Mouse (Mus musculus) heart, embryonic 16.5 days (tissue): ENCODE measurements around the gene Scarb1. TPM values are rescaled to one million over a fixed set of nuclear protein-coding genes. Genes with fewer than 3 reads are reported as not detected.
A peak's percentile ranks its signal among the peaks of the same experiment; 100 is the strongest.

Source experiments
- ATAC-seq: fragments of 200-750 bp; cut with Nextera tagmentation; replicated peaks from 2 replicates; pipeline ENCODE4 v1.8.0; 2017; ENCODE audit warnings: moderate number of reproducible peaks; ENCODE audit not compliant: insufficient read depth, low FRiP score; ENCODE audit errors: extremely low read depth
- H3K27ac ChIP-seq: fragments of 300-500 bp; sonication (generic); 2 replicates; pipeline ENCODE4 v1.5.1; 2014; ENCODE audit warnings: mild to moderate bottlenecking, low read length, control low read depth, moderate library complexity
- H3K27me3 ChIP-seq: fragments of 300-500 bp; sonication (generic); 2 replicates; pipeline ENCODE4 v1.6.1; 2014; ENCODE audit warnings: low read length, mixed read lengths; ENCODE audit not compliant: control insufficient read depth, insufficient read depth
- H3K36me3 ChIP-seq: fragments of 300-500 bp; sonication (generic); 2 replicates; pipeline ENCODE4 v1.6.1; 2014; ENCODE audit not compliant: control insufficient read depth, insufficient read depth
- H3K4me1 ChIP-seq: fragments of 300-500 bp; sonication (generic); 2 replicates; pipeline ENCODE4 v1.6.1; 2014; ENCODE audit warnings: low read length, mixed read lengths; ENCODE audit not compliant: control insufficient read depth, insufficient read depth
- H3K4me2 ChIP-seq: fragments of 300-500 bp; sonication (generic); 2 replicates; pipeline ENCODE4 v1.6.1; 2014; ENCODE audit warnings: low read depth, mild to moderate bottlenecking, control low read depth, low read length
- H3K4me3 ChIP-seq: fragments of 300-500 bp; sonication (generic); 2 replicates; pipeline ENCODE4 v1.5.1; 2014; ENCODE audit warnings: mild to moderate bottlenecking, control low read depth, low read length
- H3K9ac ChIP-seq: fragments of 300-500 bp; sonication (generic); 2 replicates; pipeline ENCODE4 v1.6.1; 2014; ENCODE audit warnings: low read length, control low read depth
- H3K9me3 ChIP-seq: fragments of 300-500 bp; sonication (generic); replicated peaks from 2 replicates; pipeline ENCODE4 v1.6.1; 2016; ENCODE audit warnings: low read length; ENCODE audit not compliant: control insufficient read depth
- WGBS: fragments of 180-500 bp; shearing (Covaris S2); extraction: QIAGEN DNeasy Blood & Tissue Kit; methylation state at CpG from one replicate; pipeline ENCODE4 v1.1.7; 2014; 5-methylcytosine and 5-hydroxymethylcytosine counted together
- polyA plus RNA-seq: library from polyadenylated mRNA; unstranded; fragments of >200 nt; fragmentation: Nextera tagmentation; extraction: Ambion mirVana; gene quantifications from 2 replicates; pipeline ENCODE4 v1.2.1, GENCODE M21; 2015

Gene Scarb1
- polyA plus RNA-seq, 1 experiment from 2014 or later = 75.5 TPM

DNA sequence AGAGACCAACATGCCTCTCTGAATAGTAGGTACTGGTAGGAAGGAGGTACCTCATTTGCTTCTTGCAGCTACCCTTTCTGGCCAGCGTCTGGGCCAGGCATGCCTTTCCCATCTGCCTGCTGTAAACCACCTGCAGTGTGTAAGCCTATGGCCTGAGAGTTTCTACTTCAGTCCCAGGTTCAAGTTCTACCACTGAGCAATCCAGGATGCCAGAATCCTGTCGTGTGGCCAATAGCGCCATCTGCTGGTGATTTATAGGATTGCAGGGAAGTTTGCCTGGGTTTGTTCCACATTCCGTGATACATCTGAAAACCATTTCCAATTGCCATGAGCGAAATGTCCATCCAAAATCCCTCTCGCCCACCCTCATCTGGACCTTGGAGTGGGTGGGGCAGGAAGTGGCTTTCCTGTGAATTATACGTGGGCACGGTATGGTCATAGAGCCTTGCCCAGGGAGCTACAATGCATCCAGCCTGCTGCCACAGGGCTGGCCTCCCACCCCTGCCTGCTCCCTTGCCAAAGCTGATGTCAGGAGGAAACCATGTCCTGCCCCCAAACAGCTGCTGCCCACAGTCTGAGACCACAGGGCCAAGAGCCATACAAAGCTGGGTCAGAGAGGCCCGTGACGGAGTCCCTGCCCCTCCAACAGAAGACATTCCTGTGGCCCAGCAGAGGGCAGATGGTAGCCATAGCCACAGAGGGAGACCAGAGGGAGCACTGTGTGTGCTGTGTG lies 72.7 kb downstream of the Scarb1 start:
- Histone ChIP-seq H3K9ac (no peak overlapping the region), H3K27me3 (no peaks in the 10 kb centered on the region), H3K4me3 (no peak overlapping the region; the same call in 1 of the 2 replicates), H3K4me2 (peak overlapping the region; percentile 53), H3K9me3 (no peaks in the 10 kb centered on the region), H3K27ac (no peak overlapping the region; the same call in 1 of the 2 replicates), H3K4me1 (peaks cover 45% of the 10 kb centered on the region), H3K36me3 (no peaks in the 10 kb centered on the region)
- 15% methylated on average over 10 of the region's 10 CpGs for WGBS
- ATAC-seq = 0 out of 2 replicates have a peak, but pooled peaks have one; percentile 15

DNA sequence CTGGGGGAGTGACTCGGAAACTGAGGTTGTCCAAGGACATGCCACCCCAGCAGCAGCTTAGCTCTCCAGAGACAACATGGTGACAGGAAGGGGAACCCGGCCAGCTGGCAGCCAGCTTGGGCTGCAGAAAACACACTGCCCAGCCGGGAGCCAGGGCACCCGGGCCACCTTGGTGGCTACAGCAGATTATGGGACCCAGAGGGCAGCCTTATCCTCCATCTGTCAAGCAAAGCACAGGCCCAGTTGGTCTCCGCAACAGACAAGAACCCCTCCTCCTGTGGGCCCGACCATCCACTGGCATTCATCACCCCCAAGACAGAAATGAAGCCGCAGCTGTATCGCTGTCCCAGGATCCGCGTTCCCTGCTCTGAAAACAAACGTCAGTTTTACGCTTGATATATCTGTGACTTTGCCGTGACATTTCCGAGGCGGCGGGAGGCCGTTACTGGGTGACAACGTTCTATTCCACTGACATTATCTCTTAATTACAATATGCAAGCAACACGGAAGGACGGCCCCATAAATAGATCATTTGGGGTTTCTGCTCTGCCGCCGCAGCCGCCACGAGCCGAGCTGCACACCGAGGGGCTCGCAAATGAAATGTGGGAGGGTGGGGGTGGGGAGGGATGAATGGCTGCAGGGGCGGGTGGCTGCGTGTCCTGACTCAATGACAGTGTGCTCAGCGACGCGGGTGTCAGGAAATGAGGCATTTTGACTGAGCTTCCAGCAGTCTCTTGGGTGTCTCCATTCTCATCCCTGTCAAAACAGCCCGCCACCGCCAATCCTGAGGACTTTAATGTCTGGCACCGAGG lies 73.5 kb downstream of the Scarb1 start:
- Histone ChIP-seq H3K9me3 (no peaks in the 10 kb centered on the region), H3K4me3 (peak overlapping the region; percentile 30), H3K27ac (peak overlapping the region; percentile 76), H3K27me3 (no peaks in the 10 kb centered on the region; the same call in 1 of the 2 replicates), H3K9ac (peak overlapping the region; percentile 8; the same call in 1 of the 2 replicates), H3K4me2 (peak overlapping the region; percentile 53), H3K36me3 (no peaks in the 10 kb centered on the region), H3K4me1 (peaks cover 45% of the 10 kb centered on the region)
- WGBS = 18% methylated on average over 35 of the region's 35 CpGs
- ATAC-seq = peak; percentile 18; the same call in 1 of the 2 replicates

DNA sequence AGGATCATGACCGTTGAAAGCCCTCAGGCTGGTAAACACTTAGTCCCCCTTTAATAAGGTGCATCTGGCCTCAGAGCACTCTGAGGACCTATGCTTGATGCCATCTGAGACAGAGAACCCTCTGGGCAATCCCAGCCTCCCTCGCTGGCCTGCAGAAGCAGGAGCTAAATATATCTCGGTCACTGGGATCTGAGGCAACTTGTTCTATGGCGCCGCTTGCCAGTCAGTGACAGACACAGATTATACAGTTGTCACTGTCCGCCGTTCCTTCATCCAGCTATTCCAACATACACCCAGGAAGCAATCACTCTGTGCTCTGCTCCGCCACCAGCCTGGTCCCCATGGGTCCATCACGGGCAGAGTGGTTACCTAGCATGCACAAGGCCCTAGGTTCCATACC lies 74.8 kb downstream of the Scarb1 start:
- Histone ChIP-seq H3K4me3 (no peak overlapping the region), H3K9me3 (no peaks in the 10 kb centered on the region), H3K9ac (no peak overlapping the region), H3K4me1 (peaks cover 40% of the 10 kb centered on the region), H3K27ac (peak overlapping the region; percentile 4; the same call in 1 of the 2 replicates), H3K36me3 (no peaks in the 10 kb centered on the region), H3K27me3 (no peaks in the 10 kb centered on the region; the same call in 1 of the 2 replicates), H3K4me2 (no peak overlapping the region)
- WGBS = 50% methylated on average over 9 of the region's 9 CpGs
- ATAC-seq = no peak

DNA sequence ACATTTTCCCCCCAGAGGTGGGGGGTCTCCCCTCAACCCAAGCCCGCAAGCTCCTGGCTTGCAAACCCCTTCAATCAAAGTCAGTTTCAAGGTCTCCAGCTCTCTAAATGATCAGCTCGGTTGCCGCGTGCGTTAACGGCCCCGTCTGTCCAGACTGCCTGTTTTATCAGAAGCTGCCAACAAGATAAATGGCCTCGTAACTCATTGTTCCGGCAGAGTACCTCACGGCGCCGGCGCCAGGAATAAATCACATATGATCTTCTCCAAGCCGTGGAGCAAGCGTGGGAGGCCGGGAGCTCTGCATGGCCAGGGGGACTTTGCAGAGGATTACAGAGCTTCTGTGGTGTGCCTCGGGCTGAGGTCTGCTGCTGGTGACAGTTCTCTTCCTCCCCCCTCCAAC lies 76.2 kb downstream of the Scarb1 start:
- no peaks in the 10 kb centered on the region for H3K9me3 ChIP-seq
- H3K36me3 ChIP-seq = no peaks in the 10 kb centered on the region
- H3K27ac ChIP-seq = peak overlapping the region; percentile 55
- no peak for ATAC-seq
- WGBS = 12% methylated on average over 17 of the region's 17 CpGs
- H3K4me1 ChIP-seq = peaks cover 36% of the 10 kb centered on the region
- no peaks in the 10 kb centered on the region; the same call in 1 of the 2 replicates for H3K27me3 ChIP-seq
- no peak overlapping the region for H3K4me3 ChIP-seq
- peak overlapping the region; percentile 49 for H3K9ac ChIP-seq
- H3K4me2 ChIP-seq = peak overlapping the region; percentile 26

DNA sequence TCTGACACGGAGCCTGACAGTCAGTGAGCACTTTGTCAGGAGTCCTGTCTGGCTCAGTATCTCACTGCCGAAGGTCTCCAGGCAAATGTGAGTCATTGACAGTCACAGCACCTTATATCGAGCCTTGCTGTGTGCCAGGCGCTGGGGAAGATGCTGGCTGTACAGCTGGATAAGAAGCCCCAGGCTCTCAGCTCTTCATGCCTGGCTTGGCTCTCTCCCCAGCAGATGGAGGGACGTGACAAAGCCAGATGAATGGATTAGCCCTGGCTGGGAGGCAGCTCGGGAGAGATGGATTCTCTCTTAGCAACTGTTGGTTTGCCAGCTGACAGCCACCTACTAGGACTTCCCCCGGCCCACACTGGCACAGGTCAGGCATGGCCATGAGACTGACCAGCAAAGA lies 78.3 kb downstream of the Scarb1 start:
- H3K9ac ChIP-seq = no peak overlapping the region
- no peak overlapping the region for H3K27ac ChIP-seq

DNA sequence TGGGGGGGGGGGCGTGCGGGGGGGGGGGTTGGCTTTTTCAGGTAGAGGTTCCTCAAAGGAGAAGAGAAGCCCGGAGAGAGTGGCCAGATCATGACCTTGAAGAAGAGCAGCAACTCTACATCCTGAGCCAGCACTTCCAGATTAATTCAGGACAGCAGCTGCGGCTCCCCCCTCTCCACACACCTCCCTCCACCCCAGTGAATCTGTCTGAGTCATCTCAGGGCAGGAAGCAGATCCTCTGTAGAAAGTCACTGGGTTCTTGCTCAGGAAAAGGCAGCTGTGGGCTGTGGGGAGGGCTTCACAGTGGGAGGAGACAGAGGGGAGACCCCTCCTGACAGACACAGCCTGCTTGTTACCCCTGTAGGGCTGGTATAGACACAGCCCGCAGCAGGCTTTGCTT lies 87.0 kb downstream of the Scarb1 start:
- H3K4me2 ChIP-seq = no peak overlapping the region
- no peak overlapping the region for H3K4me3 ChIP-seq
- no peak overlapping the region for H3K27ac ChIP-seq
- H3K9me3 ChIP-seq = peaks cover 5% of the 10 kb centered on the region
- H3K9ac ChIP-seq = no peak overlapping the region
- ATAC-seq = no peak
- WGBS = 48% methylated on average over 5 of the region's 5 CpGs
- no peaks in the 10 kb centered on the region for H3K36me3 ChIP-seq
- peaks cover 5% of the 10 kb centered on the region for H3K4me1 ChIP-seq
- H3K27me3 ChIP-seq = no peaks in the 10 kb centered on the region

More for the DNA sequence above, 78.3 kb downstream of the Scarb1 start:
- H3K4me3 ChIP-seq = no peak overlapping the region
- H3K4me1 ChIP-seq = peaks cover 25% of the 10 kb centered on the region
- H3K4me2 ChIP-seq = no peak overlapping the region
- WGBS = 38% methylated on average over 7 of the region's 7 CpGs
- no peaks in the 10 kb centered on the region for H3K36me3 ChIP-seq
- no peak for ATAC-seq
- no peaks in the 10 kb centered on the region for H3K9me3 ChIP-seq
- no peaks in the 10 kb centered on the region; the same call in 1 of the 2 replicates for H3K27me3 ChIP-seq

DNA sequence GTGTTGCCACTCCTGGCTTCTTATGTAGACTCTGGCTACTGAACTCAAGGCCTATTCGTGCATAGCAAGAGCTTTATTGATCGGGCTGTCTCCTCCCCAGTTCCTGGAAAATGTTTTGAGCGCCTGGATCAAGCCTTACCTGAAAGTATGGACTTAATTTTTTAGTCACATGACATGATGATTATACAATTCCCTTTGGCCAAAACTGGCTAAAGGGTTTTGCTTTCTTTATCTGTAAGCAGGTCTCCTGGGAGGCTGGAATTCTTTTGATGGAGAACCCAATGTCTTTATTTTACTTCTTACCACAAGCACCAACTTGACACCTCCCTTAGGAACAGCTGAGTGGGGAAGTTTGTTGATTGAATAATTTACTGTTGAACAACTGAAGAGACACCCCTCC lies 87.4 kb downstream of the Scarb1 start:
- Histone ChIP-seq H3K9me3 (peaks cover 5% of the 10 kb centered on the region), H3K4me2 (no peak overlapping the region), H3K9ac (no peak overlapping the region), H3K4me1 (peaks cover 6% of the 10 kb centered on the region), H3K36me3 (no peaks in the 10 kb centered on the region), H3K27me3 (no peaks in the 10 kb centered on the region), H3K27ac (no peak overlapping the region), H3K4me3 (no peak overlapping the region)
- ATAC-seq = no peak
- 89% methylated on average over 3 of the region's 3 CpGs for WGBS

DNA sequence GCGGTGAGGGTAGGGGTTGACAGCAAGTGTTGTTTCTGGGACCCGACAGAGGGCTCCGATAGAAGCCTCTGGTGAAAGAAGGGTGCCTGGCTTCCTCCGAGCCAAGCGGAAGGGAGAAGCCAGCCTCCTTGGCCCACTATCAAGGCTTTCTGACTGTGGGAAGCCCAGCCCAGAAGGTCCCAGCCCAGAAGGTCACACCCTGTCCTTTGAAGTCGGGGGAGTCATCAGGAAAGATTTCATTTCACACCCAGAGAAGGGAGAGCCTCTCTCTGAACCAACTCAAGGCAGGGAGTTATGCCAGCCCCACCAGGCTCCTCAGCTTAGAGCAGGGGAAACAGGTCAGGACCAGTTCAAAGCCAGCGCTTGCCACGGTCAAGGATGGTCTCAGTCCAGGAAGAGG lies 88.2 kb downstream of the Scarb1 start:
- Histone ChIP-seq H3K9me3 (peaks cover 5% of the 10 kb centered on the region), H3K36me3 (no peaks in the 10 kb centered on the region), H3K4me1 (peaks cover 6% of the 10 kb centered on the region), H3K27me3 (no peaks in the 10 kb centered on the region), H3K4me2 (peak overlapping the region; percentile 9; the same call in 1 of the 2 replicates), H3K27ac (no peak overlapping the region), H3K9ac (no peak overlapping the region), H3K4me3 (no peak overlapping the region)
- peak; percentile 42; the same call in 1 of the 2 replicates for ATAC-seq
- WGBS = 42% methylated on average over 8 of the region's 8 CpGs
